Mouse (Mus musculus): Measurements from ENCODE around the gene Mrgpra1. TPM values are rescaled to one million over a fixed set of nuclear protein-coding genes. Genes with fewer than 3 reads are reported as not detected.
"Not testable (repeated sequence)": the region's sequence is repeated elsewhere in the genome, so short reads cannot be mapped to it uniquely, and the experiment has no call there.

Mrgpra1 gene
- total RNA-seq (2021), result not detected

GRCm38 (mm10) chr7:47354140-47354539, at the start of gene Mrgpra1:
Gene Mrgpra1 (minus strand): TSS chr7:47354240.
- no peak for DNase-seq (ENCODE audit: extremely low spot score in 1 of 2, low spot score in 1 of 2)

- no peak for DNase-seq (ENCODE audit: extremely low spot score in 1 of 2, low spot score in 1 of 2)
Measured at GRCm38 (mm10) chr7:47401125-47401524, 47.1 kb upstream of the Mrgpra1 start.

GRCm38 (mm10) chr7:47348421-47348820, 5.6 kb downstream of the Mrgpra1 start:
- DNase-seq (ENCODE audit: extremely low spot score in 1 of 2, low spot score in 1 of 2), result no peak

- no peak for DNase-seq (ENCODE audit: extremely low spot score in 1 of 2, low spot score in 1 of 2)
Measured at GRCm38 (mm10) chr7:47345905-47346478, 8.0 kb downstream of the Mrgpra1 start.

GRCm38 (mm10) chr7:47341887-47342286, 12.2 kb downstream of the Mrgpra1 start:
- DNase-seq (ENCODE audit: extremely low spot score in 1 of 2, low spot score in 1 of 2), result not testable (repeated sequence)

GRCm38 (mm10) chr7:47341389-47341788, 12.7 kb downstream of the Mrgpra1 start:
- not testable (repeated sequence) for DNase-seq (ENCODE audit: extremely low spot score in 1 of 2, low spot score in 1 of 2)

- no peak for DNase-seq (ENCODE audit: extremely low spot score in 1 of 2, low spot score in 1 of 2)
Measured at GRCm38 (mm10) chr7:47318299-47318698, 35.7 kb downstream of the Mrgpra1 start.

- DNase-seq (ENCODE audit: extremely low spot score in 1 of 2, low spot score in 1 of 2), result no peak
Measured at GRCm38 (mm10) chr7:47312289-47312688, 41.8 kb downstream of the Mrgpra1 start.

GRCm38 (mm10) chr7:47309855-47310254, 44.2 kb downstream of the Mrgpra1 start:
- no peak for DNase-seq (ENCODE audit: extremely low spot score in 1 of 2, low spot score in 1 of 2)

GRCm38 (mm10) chr7:47304661-47305060, 49.4 kb downstream of the Mrgpra1 start:
- not testable (repeated sequence) for DNase-seq (ENCODE audit: extremely low spot score in 1 of 2, low spot score in 1 of 2)

- DNase-seq (ENCODE audit: extremely low spot score in 1 of 2, low spot score in 1 of 2), result not testable (repeated sequence)
Measured at GRCm38 (mm10) chr7:47299612-47300011, 54.4 kb downstream of the Mrgpra1 start.

Other genes with a start within 250 kb of the Mrgpra1 start
- gene Ptpn5, start 220.6 kb downstream of the Mrgpra1 start, total RNA-seq (2021), result 100 to 1,000 TPM in 1 of 2 experiments, 10 to 100 TPM in 1; 86.8 to 100 TPM
- gene Mrgpra6, start 149.3 kb downstream of the Mrgpra1 start, total RNA-seq (2021), result not detected
- gene Mrgpra9, start 101.4 kb downstream of the Mrgpra1 start, total RNA-seq (2021), result not detected
- gene Mrgpra2a, start 97.9 kb upstream of the Mrgpra1 start, total RNA-seq (2021), result not detected
- gene Mrgpra2b, start 174.6 kb upstream of the Mrgpra1 start, total RNA-seq (2021), result not detected
- not detected for gene Mrgpra3, start 247.1 kb upstream of the Mrgpra1 start, total RNA-seq (2021)

All from layer of hippocampus, postnatal 25 days (tissue).